Mouse (Mus musculus) stomach, postnatal 0 days (tissue): ENCODE measurements at regions not wholly inside any gene's neighbourhood (a gene's known extent, or its start where the extent isn't known, plus 50 kb on each side); places are given as distances from the start of the nearest gene placed in this dataset.
A peak's percentile ranks its signal among the peaks of the same experiment; 100 is the strongest.

Source experiments
- ATAC-seq: fragments of 200-750 bp; cut with Nextera tagmentation; 2 replicates; pipeline ENCODE4 v1.8.0; 2017; ENCODE audit not compliant: low FRiP score, low TSS enrichment
- DNase-seq: peaks from one replicate; pipeline ENCODE4 v3.0.0-alpha.2; 2016; ENCODE audit warnings: low spot score
- H3K27ac ChIP-seq: fragments of 300-500 bp; sonication (generic); replicated peaks from 2 replicates; pipeline ENCODE4 v1.5.1; 2014; ENCODE audit warnings: mild to moderate bottlenecking, control low read depth
- H3K27me3 ChIP-seq: fragments of 300-500 bp; sonication (generic); 2 replicates; pipeline ENCODE4 v1.6.1; 2014; ENCODE audit warnings: low read length; ENCODE audit not compliant: control insufficient read depth, insufficient read depth
- H3K36me3 ChIP-seq: fragments of 300-500 bp; sonication (generic); 2 replicates; pipeline ENCODE4 v1.6.1; 2014; ENCODE audit warnings: low read length, mixed read lengths; ENCODE audit not compliant: control insufficient read depth, insufficient read depth
- H3K4me1 ChIP-seq: fragments of 300-500 bp; sonication (generic); replicated peaks from 2 replicates; pipeline ENCODE4 v1.6.1; 2014; ENCODE audit warnings: antibody characterized with exemption; ENCODE audit not compliant: control insufficient read depth, insufficient read depth
- H3K4me2 ChIP-seq: fragments of 300-500 bp; sonication (generic); replicated peaks from 2 replicates; pipeline ENCODE4 v1.6.1; 2014; ENCODE audit warnings: low read depth, mild to moderate bottlenecking, control low read depth, moderate library complexity
- H3K4me3 ChIP-seq: fragments of 300-500 bp; sonication (generic); 2 replicates; pipeline ENCODE4 v1.5.1; 2014; ENCODE audit warnings: low read depth, low read length, control low read depth
- H3K9ac ChIP-seq: fragments of 300-500 bp; sonication (generic); 2 replicates; pipeline ENCODE4 v1.6.1; 2014; ENCODE audit warnings: mild to moderate bottlenecking, low read length, control low read depth, mixed read lengths
- H3K9me3 ChIP-seq: fragments of 300-500 bp; sonication (generic); 2 replicates; pipeline ENCODE4 v1.6.1; 2016; ENCODE audit warnings: low read length; ENCODE audit not compliant: control insufficient read depth
- CTCF ChIP-seq: IDR thresholded peaks from 2 replicates; pipeline ENCODE4 v1.5.1; 2016; ENCODE audit warnings: antibody characterized with exemption, low read depth, mild to moderate bottlenecking, moderate library complexity
- EP300 ChIP-seq: optimal IDR thresholded peaks from 2 replicates; pipeline ENCODE3; 2016; ENCODE audit warnings: antibody characterized with exemption
- WGBS: fragments of 180-500 bp; shearing (Covaris S2); extraction: QIAGEN DNeasy Blood & Tissue Kit; methylation state at CpG from one replicate; pipeline ENCODE4 v1.1.7; 2014; 5-methylcytosine and 5-hydroxymethylcytosine counted together

DNA sequence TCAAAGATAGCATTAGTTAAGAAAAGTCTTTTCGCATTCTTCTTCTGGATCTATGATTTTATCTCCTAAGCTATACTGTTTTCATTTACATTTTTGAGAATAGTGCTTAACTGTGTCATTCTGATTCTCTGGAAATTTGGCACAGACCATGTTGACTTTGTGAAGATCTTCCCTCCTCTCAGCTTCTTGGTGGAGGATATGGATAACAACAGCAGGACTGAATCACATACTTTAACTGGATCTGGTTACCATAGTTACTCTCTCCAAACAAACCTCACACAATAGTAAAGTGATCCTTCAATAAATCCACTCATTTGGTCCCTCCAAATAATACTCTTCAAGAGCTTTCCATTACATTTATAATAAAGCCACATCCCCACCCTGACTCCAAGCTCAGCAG lies 298.2 kb upstream of the Dab2 start:
- no peak for ATAC-seq
- 81% methylated on average over 1 of the region's 1 CpGs for WGBS
- H3K4me2 ChIP-seq: no peak overlapping the region
- no peaks in the 10 kb centered on the region for H3K36me3 ChIP-seq
- no peaks in the 10 kb centered on the region for H3K9me3 ChIP-seq
- H3K27me3 ChIP-seq: no peaks in the 10 kb centered on the region
- no peak overlapping the region for H3K4me3 ChIP-seq
- TF ChIP-seq EP300: no peak
- no peak for TF ChIP-seq CTCF
- H3K27ac ChIP-seq: no peak overlapping the region
- no peak overlapping the region for H3K9ac ChIP-seq
- no peak for DNase-seq
- no peaks in the 10 kb centered on the region for H3K4me1 ChIP-seq

DNA sequence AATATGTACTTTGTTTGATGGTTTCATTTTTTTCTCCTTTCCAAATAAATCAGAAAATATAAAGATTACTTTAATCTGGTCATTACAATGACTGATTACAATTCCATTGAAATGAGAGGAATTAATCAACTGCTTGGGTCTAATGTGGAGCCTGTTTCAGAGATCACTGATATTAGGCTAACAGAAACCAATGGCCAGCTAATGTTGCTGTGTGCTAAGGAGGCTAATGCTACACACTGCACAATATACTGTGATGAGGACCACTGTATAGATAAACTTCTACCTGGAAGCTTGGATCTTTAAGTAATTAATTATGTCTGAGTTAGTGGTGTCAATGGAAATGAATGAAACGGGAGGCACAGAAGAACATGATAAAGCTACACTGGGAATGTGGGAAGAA lies 284.6 kb upstream of the Dab2 start:
- no peak overlapping the region for H3K4me2 ChIP-seq
- no peak overlapping the region for H3K9ac ChIP-seq
- H3K4me1 ChIP-seq: no peaks in the 10 kb centered on the region
- H3K9me3 ChIP-seq: no peaks in the 10 kb centered on the region
- DNase-seq: no peak
- H3K36me3 ChIP-seq: no peaks in the 10 kb centered on the region
- no peak overlapping the region for H3K27ac ChIP-seq
- no peak for ATAC-seq
- TF ChIP-seq EP300: no peak
- TF ChIP-seq CTCF: no peak
- no peaks in the 10 kb centered on the region for H3K27me3 ChIP-seq
- H3K4me3 ChIP-seq: no peak overlapping the region
- WGBS: 53% methylated on average over 1 of the region's 1 CpGs

DNA sequence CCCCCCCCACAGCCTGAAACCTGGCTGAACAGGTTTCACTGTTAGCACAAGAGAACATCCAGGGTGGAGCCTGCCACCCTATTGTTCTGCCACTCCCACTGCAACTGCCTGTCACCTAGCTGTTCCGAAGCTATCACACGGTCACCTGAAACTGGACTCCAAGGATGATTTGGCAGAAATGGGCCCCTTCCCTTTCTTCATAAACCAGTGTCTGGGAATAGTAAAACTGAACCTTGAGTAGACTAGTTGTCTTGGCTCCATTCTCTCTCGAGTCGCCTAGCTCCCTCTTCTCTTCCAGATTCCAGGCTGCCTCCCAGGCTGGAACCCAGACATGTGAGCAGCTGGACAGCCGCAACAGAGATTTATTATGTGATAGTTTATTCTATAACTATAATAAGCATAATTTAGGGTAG lies 282.9 kb upstream of the Dab2 start:
- no peaks in the 10 kb centered on the region for H3K9me3 ChIP-seq
- no peaks in the 10 kb centered on the region for H3K4me1 ChIP-seq
- DNase-seq (peak; percentile 49), ATAC-seq (0 out of 2 replicates have a peak, but pooled peaks have one; percentile 71)
- no peak overlapping the region for H3K9ac ChIP-seq
- no peaks in the 10 kb centered on the region for H3K36me3 ChIP-seq
- WGBS: 30% methylated on average over 5 of the region's 5 CpGs
- H3K27me3 ChIP-seq: no peaks in the 10 kb centered on the region
- H3K4me3 ChIP-seq: no peak overlapping the region
- no peak for TF ChIP-seq CTCF
- no peak for TF ChIP-seq EP300
- no peak overlapping the region for H3K27ac ChIP-seq
- no peak overlapping the region for H3K4me2 ChIP-seq

DNA sequence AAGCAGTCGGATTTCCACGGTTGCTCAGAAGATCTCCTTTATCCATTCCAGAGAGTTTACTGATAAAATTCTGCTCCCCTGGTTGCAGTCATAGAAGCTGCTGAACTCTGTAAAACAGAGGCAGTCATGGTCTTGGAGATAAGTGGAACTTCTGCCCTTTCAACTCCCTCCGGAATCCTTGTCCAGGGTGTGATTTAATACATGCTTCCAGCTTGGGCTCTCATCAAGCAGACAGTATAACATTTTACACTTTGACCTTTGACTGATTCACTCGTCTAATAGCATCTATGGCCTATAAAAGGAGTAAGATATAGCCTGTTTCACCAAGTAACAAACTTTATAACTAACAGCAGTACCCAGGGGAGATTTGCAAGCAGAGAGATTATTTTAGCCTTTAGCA lies 274.0 kb upstream of the Dab2 start:
- no peak for TF ChIP-seq CTCF
- TF ChIP-seq EP300: no peak
- ATAC-seq (no peak), DNase-seq (no peak)
- 62% methylated on average over 4 of the region's 4 CpGs for WGBS
- no peak overlapping the region for H3K4me3 ChIP-seq
- no peak overlapping the region for H3K4me2 ChIP-seq
- no peaks in the 10 kb centered on the region for H3K36me3 ChIP-seq
- H3K9ac ChIP-seq: no peak overlapping the region
- H3K27ac ChIP-seq: no peak overlapping the region
- no peaks in the 10 kb centered on the region for H3K27me3 ChIP-seq
- no peaks in the 10 kb centered on the region for H3K4me1 ChIP-seq
- H3K9me3 ChIP-seq: no peaks in the 10 kb centered on the region

GRCm38 (mm10) chr15:6029214-6029613 lies 270.4 kb upstream of the Dab2 start:
- WGBS: 96% methylated on average over 1 of the region's 1 CpGs

GRCm38 (mm10) chr15:6030396-6030795 lies 269.2 kb upstream of the Dab2 start:
- no peaks in the 10 kb centered on the region for H3K36me3 ChIP-seq
- no peaks in the 10 kb centered on the region for H3K27me3 ChIP-seq
- H3K4me1 ChIP-seq: no peaks in the 10 kb centered on the region
- ATAC-seq: no peak
- no peak overlapping the region for H3K4me3 ChIP-seq
- H3K4me2 ChIP-seq: no peak overlapping the region
- H3K9ac ChIP-seq: no peak overlapping the region
- H3K9me3 ChIP-seq: no peaks in the 10 kb centered on the region
- TF ChIP-seq EP300: no peak
- no peak for TF ChIP-seq CTCF
- no peak overlapping the region for H3K27ac ChIP-seq
- no peak for DNase-seq
- WGBS: 79% methylated on average over 5 of the region's 5 CpGs

More at GRCm38 (mm10) chr15:6029214-6029613, 270.4 kb upstream of the Dab2 start:
- DNase-seq (no peak), ATAC-seq (no peak)
- TF ChIP-seq CTCF (peak; percentile 33), EP300 (no peak)
- no peak overlapping the region for H3K4me2 ChIP-seq
- no peaks in the 10 kb centered on the region for H3K27me3 ChIP-seq
- H3K9me3 ChIP-seq: no peaks in the 10 kb centered on the region
- H3K27ac ChIP-seq: no peak overlapping the region
- H3K4me1 ChIP-seq: no peaks in the 10 kb centered on the region
- H3K4me3 ChIP-seq: no peak overlapping the region
- H3K36me3 ChIP-seq: no peaks in the 10 kb centered on the region
- no peak overlapping the region for H3K9ac ChIP-seq
